Mouse (Mus musculus) thymus, postnatal 36 days (tissue): ENCODE measurements around the gene Mrpl27.
A peak's percentile ranks its signal among the peaks of the same experiment; 100 is the strongest.
"Not testable (repeated sequence)": the region's sequence is repeated elsewhere in the genome, so short reads cannot be mapped to it uniquely, and the experiment has no call there.

Source experiments
- DNase-seq, 2 experiments: peaks; one replicate each; pipeline ENCODE4 v3.0.0; 2022; ENCODE audit warnings: mixed read lengths in 2 of 2

The Mrpl27 gene

GRCm38 (mm10) chr11:94653663-94654436 is at the start of gene Mrpl27, which contains the start of gene Eme1:
TSS of gene Mrpl27 (plus strand) at chr11:94653767.
TSS of gene Eme1 (minus strand) at chr11:94653964.
- DNase-seq = peak; percentile 84 to 89

- DNase-seq = no peak
Measured at GRCm38 (mm10) chr11:94610744-94611740, 42.5 kb upstream of the Mrpl27 start.

DNA sequence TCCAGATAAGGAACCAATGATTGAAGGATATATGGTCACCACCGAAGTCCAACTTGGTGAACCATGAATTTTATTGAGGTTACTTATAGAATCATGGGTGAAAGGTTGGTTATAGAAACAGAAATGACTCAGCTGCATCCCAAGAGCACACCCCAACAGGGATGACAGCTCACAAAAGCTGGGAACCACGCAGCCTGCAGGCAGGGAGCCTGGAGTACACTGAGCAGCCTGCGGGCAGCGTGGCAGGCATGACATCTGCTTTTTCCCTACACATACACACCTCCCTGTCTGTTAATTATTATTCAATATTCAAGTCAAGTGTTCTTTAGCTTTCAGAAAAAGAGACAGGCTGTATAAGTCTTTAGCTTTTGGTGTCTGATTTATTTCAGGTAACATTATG is 39.0 kb upstream of the Mrpl27 start:
- DNase-seq = no peak

- no peak for DNase-seq
Measured at GRCm38 (mm10) chr11:94615494-94615893, 38.1 kb upstream of the Mrpl27 start.

DNA sequence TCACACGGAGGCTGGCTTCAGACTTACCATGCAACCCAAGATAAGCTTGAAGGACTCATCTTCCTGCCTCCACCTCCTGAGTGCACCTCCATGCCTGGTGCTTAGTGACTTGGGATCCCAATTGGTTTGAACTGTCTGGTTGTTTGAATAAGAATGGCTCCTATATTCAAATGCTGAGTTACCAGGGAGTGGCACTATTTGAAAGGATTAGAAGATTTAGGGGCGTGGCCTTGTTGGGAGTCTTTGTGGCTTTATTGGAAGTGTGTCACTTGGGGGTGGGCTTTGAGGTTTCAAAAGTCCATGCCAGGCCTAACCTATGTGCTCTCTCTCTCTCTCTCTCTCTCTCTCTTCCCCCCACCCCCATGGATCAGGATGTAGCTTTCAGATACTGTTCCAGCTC is 35.9 kb upstream of the Mrpl27 start:
- DNase-seq = no peak

DNA sequence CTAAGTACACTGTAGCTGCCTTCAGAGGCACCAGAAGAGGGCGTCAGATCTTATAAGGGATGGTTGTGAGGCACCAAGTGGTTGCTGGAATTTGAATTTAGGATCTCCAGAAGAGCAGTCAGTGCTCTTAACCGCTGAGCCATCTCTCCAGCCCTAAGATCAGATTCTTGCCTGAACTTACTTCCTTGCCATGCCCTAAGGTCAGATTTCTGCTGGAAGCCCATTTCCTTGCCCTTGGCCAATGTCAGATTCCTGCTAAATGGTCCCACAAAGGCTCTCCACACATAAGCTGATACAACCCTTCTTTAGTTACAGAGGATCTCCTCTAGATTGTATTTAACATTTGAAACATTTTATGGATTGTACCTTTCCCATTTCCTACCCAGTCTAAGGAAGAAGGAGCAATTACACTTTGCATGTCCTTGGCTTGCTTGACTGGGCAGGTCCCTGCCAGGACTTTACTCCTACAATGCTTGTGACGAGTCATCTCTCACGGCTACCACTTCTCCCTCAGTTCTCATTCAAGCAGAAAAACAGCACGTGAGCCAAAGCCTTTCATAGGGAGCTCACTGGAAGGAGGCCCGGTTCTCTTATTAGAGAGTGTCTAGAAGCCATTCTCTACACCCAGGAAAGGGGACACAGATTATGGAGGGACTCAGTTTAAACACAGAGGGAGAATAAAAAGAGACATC is 32.7 kb upstream of the Mrpl27 start:
- no peak for DNase-seq

DNA sequence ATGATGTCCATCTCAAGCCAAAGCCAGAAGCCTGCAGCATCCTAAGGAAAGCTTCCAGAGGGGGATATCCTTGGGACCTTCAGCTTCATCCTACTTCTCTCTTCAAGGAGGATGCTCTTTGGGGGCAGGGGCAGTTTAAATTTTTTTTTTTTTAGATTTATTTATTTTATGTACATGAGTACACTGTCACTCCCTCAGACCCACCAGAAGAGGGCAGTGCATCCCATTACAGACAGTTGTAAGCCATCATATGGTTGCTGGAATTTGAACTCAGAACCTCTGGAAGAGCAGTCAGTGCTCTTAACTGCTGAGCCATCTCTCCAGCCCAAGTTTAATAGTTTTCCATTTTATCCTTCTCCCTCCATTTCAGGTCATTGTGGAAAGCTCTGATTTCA is 32.1 kb upstream of the Mrpl27 start:
- no peak for DNase-seq

GRCm38 (mm10) chr11:94622162-94622561 is 31.4 kb upstream of the Mrpl27 start:
- no peak for DNase-seq

DNA sequence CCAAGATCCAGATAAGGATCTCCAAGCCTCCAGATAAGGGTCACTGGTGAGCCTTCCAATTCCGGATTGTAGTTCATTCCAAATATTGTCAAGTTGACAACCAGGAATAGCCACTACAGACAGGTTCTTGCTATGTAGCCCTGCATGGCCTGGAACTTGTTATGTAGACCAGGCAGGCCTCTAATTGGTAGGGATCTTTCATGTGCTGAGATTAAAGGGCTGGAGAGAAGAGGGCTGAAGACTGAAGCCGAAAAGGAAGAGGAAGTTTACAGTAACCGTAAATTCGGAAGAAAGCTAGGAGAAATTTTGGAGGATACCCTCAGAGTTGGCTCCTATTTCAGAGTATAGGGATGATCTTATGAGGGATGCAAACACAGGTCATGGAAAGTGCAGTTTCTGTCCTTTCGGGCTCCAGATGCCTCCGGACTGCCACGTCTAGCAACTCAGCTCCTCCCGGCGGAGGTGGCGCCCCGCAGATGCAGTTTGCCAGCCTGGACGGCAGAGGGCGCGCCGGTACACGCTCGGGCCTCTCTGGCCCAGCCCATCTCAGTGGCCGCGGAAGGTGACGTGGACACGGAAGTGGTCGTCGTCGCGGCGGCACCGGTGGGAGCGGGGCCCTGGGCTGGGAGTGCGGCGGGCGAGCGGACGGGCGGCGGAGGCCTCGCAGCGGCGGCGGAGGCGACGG is 24.2 kb upstream of the Mrpl27 start, which contains the start of gene Lrrc59:
Gene Lrrc59, plus strand, starts transcription at position 569 of the 685 bp plus-strand sequence.
- peak; percentile 95 to 96 for DNase-seq

GRCm38 (mm10) chr11:94629884-94630198 is 23.7 kb upstream of the Mrpl27 start:
- no peak for DNase-seq

GRCm38 (mm10) chr11:94630199-94631011 is 23.2 kb upstream of the Mrpl27 start:
- DNase-seq = peak; percentile 8 to 23

- DNase-seq = no peak
Measured at GRCm38 (mm10) chr11:94631969-94632368, 21.6 kb upstream of the Mrpl27 start.

GRCm38 (mm10) chr11:94632988-94633387 is 20.6 kb upstream of the Mrpl27 start:
- DNase-seq = no peak

DNA sequence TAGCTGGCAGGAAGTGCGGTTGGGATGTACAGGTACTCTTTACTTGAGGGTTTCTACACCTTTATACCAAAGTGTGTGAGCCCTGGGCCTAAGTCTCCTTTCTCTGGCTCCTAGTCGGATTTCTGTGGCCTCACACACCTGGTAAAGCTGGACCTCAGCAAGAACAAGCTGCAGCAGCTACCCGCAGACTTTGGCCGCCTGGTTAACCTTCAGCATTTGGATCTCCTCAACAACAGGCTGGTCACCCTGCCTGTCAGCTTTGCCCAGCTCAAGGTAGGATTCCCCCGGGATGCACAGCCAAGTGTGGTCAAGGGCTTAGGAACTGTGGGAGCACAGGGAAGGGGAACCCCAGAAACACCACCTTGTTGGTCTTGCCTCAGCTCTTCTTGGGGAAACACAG is 19.1 kb upstream of the Mrpl27 start:
- DNase-seq = no peak

DNA sequence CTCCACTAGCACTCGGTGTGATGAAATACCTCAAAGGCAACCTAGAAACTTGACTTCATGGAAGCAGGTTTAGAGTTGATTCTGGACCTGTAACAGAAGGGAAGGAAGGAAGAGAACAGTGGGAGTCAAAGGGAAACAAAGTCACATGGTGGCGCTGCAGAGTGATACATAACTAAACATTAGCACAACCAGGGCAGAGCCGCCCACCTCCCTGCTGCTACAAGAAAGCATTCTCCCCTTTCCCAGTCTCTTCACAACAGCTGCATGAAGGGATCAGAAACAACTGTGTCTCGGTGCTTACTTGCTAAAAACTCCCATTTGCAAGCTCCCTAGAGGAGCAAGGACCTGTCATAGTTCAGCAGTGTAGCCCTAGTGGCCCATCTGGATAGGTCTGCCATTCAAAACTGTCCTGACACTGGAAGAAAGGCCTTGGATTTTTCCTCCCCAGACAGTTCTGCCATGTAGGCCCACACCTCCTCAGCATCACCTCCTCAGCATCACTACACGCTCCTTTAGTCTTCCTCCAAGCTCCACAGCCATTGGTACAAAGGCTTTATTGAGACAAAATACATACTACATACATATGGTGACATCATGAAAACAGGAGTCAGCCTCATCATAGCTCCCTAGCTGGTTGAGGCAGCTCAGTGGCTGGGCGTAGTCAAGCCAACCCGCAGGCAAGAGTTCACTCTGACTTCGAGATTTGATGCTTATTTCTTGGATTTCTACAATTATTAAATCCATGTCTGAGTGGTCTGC is 8.9 kb upstream of the Mrpl27 start:
- no peak for DNase-seq

DNA sequence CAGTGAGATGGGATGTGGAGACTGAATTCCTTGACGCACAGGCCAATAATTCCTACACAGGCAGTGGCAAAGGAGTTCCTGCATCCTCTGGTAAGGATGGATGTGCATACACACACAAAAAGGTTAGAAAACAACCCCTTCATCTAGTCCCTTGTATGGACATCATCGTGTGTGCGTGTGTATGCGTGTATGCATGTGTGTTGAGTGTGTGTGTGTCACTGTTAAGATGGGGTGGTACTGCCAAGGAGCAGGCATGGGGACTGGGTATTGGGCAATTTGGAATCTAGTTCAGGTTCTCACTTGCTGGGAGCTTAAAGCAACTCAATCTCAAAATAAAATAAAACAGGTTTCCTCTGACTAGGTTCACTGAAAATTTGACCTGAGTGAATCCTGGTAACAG is 7.1 kb upstream of the Mrpl27 start:
- DNase-seq = no peak

DNA sequence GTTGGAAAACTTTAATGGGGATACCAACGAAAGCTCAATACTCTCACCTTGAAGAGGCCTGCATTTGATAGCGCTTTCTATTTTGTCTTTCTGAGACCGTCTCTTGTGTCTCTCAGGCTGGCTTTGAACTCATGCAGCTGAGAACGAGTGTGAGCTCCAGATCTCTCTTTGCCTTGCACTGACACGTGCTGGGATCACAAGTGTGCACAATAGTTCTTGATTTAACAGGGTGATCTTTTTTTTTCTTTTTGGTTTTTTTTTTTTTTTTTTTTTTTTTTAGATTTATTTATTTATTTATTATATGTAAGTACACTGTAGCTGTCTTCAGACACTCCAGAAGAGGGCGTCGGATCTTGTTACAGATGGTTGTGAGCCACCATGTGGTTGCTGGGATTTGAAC is 2.3 kb upstream of the Mrpl27 start:
- DNase-seq = not testable (repeated sequence)

GRCm38 (mm10) chr11:94652973-94653372 is 594 bp upstream of the Mrpl27 start:
- DNase-seq = no peak

DNA sequence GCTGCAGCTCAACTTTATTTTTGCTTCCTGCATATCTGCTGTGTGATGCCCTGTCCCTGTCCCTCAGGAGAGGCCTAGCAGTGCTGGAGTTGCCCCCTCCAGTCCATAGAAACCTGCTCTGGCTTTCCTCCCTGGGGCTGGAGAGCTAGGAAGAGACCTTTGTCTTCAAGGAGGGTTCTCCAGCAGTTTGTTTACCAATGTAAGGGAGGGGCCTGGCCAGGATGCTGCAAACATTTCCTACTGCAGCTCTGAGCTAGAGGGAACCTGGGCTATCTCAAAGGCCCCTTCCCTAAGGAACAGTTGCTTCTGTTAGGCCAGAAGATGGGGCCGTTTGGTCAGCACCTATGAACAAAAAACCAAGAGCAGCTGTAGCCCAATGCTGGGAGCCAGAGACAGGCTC is 7.8 kb downstream of the Mrpl27 start:
- no peak for DNase-seq

DNA sequence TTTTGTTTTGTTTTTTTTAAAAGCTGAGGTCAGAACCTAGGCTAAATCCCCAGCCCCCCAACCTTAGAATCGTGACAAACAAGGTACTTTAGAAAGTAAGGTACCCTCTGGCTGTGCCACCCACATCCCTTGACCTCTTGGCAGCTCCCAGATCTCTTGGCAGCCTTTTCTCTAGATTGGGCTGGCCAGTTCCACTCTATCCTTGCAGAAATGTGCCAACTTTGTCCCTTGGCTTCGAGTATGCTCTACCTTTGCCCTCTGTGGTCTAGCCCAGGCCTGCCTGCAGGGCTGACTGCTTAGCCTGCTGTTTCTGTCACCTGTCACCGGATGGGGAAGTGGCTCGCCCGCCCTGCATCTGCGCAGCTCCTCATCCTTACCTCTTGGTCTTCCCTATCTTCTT is 11.7 kb downstream of the Mrpl27 start:
- no peak for DNase-seq

GRCm38 (mm10) chr11:94674984-94675383 is 21.4 kb downstream of the Mrpl27 start:
- DNase-seq = no peak
